Mouse (Mus musculus): ENCODE measurements around the gene Leng1. TPM values are rescaled to one million over a fixed set of nuclear protein-coding genes. Genes with fewer than 3 reads are reported as not detected.

The Leng1 gene
- polyA plus RNA-seq, 1 experiment from 2014 or later, result 10.1 TPM

- ATAC-seq, result peak; percentile 92
- H3K4me1 ChIP-seq (replicated peaks; ENCODE audit: control insufficient read depth, insufficient read depth, low read length), result no peaks in the 10 kb centered on the region
- no peaks in the 10 kb centered on the region for H3K9me3 ChIP-seq (ENCODE audit: control insufficient read depth)
- peak within 1 kb of the TSS; percentile 79 for H3K4me3 ChIP-seq (ENCODE audit: low read depth, low read length)
- no peaks in the 10 kb centered on the region for H3K27me3 ChIP-seq (replicated peaks; ENCODE audit: control insufficient read depth, insufficient read depth, low read length)
- peak within 1 kb of the TSS; percentile 73 for H3K9ac ChIP-seq (ENCODE audit: low read depth, low read length)
- WGBS, result under 1% methylated on average over 55 of the region's 55 CpGs
- H3K36me3 ChIP-seq (ENCODE audit: control insufficient read depth, insufficient read depth), result peaks cover 19% of the 10 kb centered on the region
- peak within 1 kb of the TSS; percentile 90 for H3K27ac ChIP-seq (ENCODE audit: low read depth, low read length)
- H3K4me2 ChIP-seq (replicated peaks; ENCODE audit: low read depth), result peak within 1 kb of the TSS; percentile 94
- no peak for TF ChIP-seq CTCF (IDR thresholded peaks at IDR 0.05; ENCODE audit: low read depth)
These were observed 27.6 kb upstream of the Leng1 start, which contains the start of gene Mboat7 for GRCm38 (mm10) chr7:3692987-3693808. Mboat7 (minus strand) TSS chr7:3693523.

- no peaks in the 10 kb centered on the region for H3K4me1 ChIP-seq (replicated peaks; ENCODE audit: control insufficient read depth, insufficient read depth, low read length)
- WGBS, result under 1% methylated on average over 48 of the region's 49 CpGs
- peak within 1 kb of the TSS; percentile 79 for H3K4me3 ChIP-seq (ENCODE audit: low read depth, low read length)
- H3K9ac ChIP-seq (ENCODE audit: low read depth, low read length), result peak within 1 kb of the TSS; percentile 73
- H3K27me3 ChIP-seq (replicated peaks; ENCODE audit: control insufficient read depth, insufficient read depth, low read length), result no peaks in the 10 kb centered on the region
- peak within 1 kb of the TSS; percentile 90 for H3K27ac ChIP-seq (ENCODE audit: low read depth, low read length)
- no peaks in the 10 kb centered on the region for H3K9me3 ChIP-seq (ENCODE audit: control insufficient read depth)
- TF ChIP-seq CTCF (IDR thresholded peaks at IDR 0.05; ENCODE audit: low read depth), result no peak; the same call in 1 of the 2 replicates
- peak within 1 kb of the TSS; percentile 94 for H3K4me2 ChIP-seq (replicated peaks; ENCODE audit: low read depth)
- ATAC-seq, result no peak
- peaks cover 21% of the 10 kb centered on the region for H3K36me3 ChIP-seq (ENCODE audit: control insufficient read depth, insufficient read depth)
These were observed 26.8 kb upstream of the Leng1 start, which contains the start of gene Tsen34 for GRCm38 (mm10) chr7:3692382-3692986. Tsen34 (plus strand) TSS chr7:3692863.

- Histone ChIP-seq H3K9ac (ENCODE audit: low read depth, low read length) (peak overlapping the region; percentile 73), H3K27me3 (replicated peaks; ENCODE audit: control insufficient read depth, insufficient read depth, low read length) (no peaks in the 10 kb centered on the region), H3K4me2 (replicated peaks; ENCODE audit: low read depth) (peak overlapping the region; percentile 94), H3K27ac (ENCODE audit: low read depth, low read length) (no peak overlapping the region), H3K4me1 (replicated peaks; ENCODE audit: control insufficient read depth, insufficient read depth, low read length) (no peaks in the 10 kb centered on the region), H3K9me3 (ENCODE audit: control insufficient read depth) (no peaks in the 10 kb centered on the region), H3K4me3 (ENCODE audit: low read depth, low read length) (peak overlapping the region; percentile 79), H3K36me3 (ENCODE audit: control insufficient read depth, insufficient read depth) (peaks cover 23% of the 10 kb centered on the region)
- TF ChIP-seq CTCF (IDR thresholded peaks at IDR 0.05; ENCODE audit: low read depth), result no peak
- ATAC-seq, result no peak
- 17% methylated on average over 3 of the region's 3 CpGs for WGBS
These were observed 26.3 kb upstream of the Leng1 start for GRCm38 (mm10) chr7:3691919-3692318.

- ATAC-seq, result no peak
- H3K36me3 ChIP-seq (ENCODE audit: control insufficient read depth, insufficient read depth), result peaks cover 41% of the 10 kb centered on the region
- TF ChIP-seq CTCF (IDR thresholded peaks at IDR 0.05; ENCODE audit: low read depth), result no peak
- no peaks in the 10 kb centered on the region for H3K9me3 ChIP-seq (ENCODE audit: control insufficient read depth)
- H3K9ac ChIP-seq (ENCODE audit: low read depth, low read length), result no peak overlapping the region
- WGBS, result 88% methylated on average over 31 of the region's 31 CpGs
- H3K4me1 ChIP-seq (replicated peaks; ENCODE audit: control insufficient read depth, insufficient read depth, low read length), result no peaks in the 10 kb centered on the region
- H3K27ac ChIP-seq (ENCODE audit: low read depth, low read length), result no peak overlapping the region
- H3K27me3 ChIP-seq (replicated peaks; ENCODE audit: control insufficient read depth, insufficient read depth, low read length), result no peaks in the 10 kb centered on the region
- no peak overlapping the region for H3K4me2 ChIP-seq (replicated peaks; ENCODE audit: low read depth)
- H3K4me3 ChIP-seq (ENCODE audit: low read depth, low read length), result no peak overlapping the region
These were observed 20.0 kb upstream of the Leng1 start for GRCm38 (mm10) chr7:3685400-3686187.

GRCm38 (mm10) chr7:3684698-3685097, 19.1 kb upstream of the Leng1 start:
- Histone ChIP-seq H3K4me3 (ENCODE audit: low read depth, low read length) (no peak overlapping the region), H3K27ac (ENCODE audit: low read depth, low read length) (no peak overlapping the region), H3K9ac (ENCODE audit: low read depth, low read length) (no peak overlapping the region), H3K4me1 (replicated peaks; ENCODE audit: control insufficient read depth, insufficient read depth, low read length) (no peaks in the 10 kb centered on the region), H3K9me3 (ENCODE audit: control insufficient read depth) (no peaks in the 10 kb centered on the region), H3K36me3 (ENCODE audit: control insufficient read depth, insufficient read depth) (peaks cover 42% of the 10 kb centered on the region), H3K27me3 (replicated peaks; ENCODE audit: control insufficient read depth, insufficient read depth, low read length) (no peaks in the 10 kb centered on the region), H3K4me2 (replicated peaks; ENCODE audit: low read depth) (no peak overlapping the region)
- ATAC-seq, result no peak
- WGBS, result 90% methylated on average over 8 of the region's 8 CpGs
- no peak for TF ChIP-seq CTCF (IDR thresholded peaks at IDR 0.05; ENCODE audit: low read depth)

All from intestine, postnatal 0 days (tissue).